Mouse (Mus musculus) stomach, embryonic 14.5 days (tissue): ENCODE measurements around the gene Nol4l. TPM values are rescaled to one million over a fixed set of nuclear protein-coding genes. Genes with fewer than 3 reads are reported as not detected.

ENCODE experiments used
- ATAC-seq: fragments of 200-750 bp; cut with Nextera tagmentation; 2 replicates; pipeline ENCODE4 v1.8.0; 2017; ENCODE audit warnings: low read depth, moderate TSS enrichment; ENCODE audit not compliant: insufficient number of reproducible peaks, insufficient read depth, low FRiP score
- H3K27ac ChIP-seq: fragments of 300-500 bp; sonication (generic); 2 replicates; pipeline ENCODE4 v1.5.1; 2014; ENCODE audit warnings: mild to moderate bottlenecking, low read length, moderate library complexity, mixed read lengths
- H3K27me3 ChIP-seq: fragments of 300-500 bp; sonication (generic); 2 replicates; pipeline ENCODE4 v1.6.1; 2014; ENCODE audit warnings: low read length, control low read depth, mixed read lengths; ENCODE audit not compliant: control insufficient read depth, insufficient read depth
- H3K36me3 ChIP-seq: fragments of 300-500 bp; sonication (generic); 2 replicates; pipeline ENCODE4 v1.6.1; 2014; ENCODE audit warnings: mild to moderate bottlenecking, control low read depth, low read length, moderate library complexity, mixed read lengths; ENCODE audit not compliant: control insufficient read depth, insufficient read depth
- H3K4me1 ChIP-seq: fragments of 300-500 bp; sonication (generic); 2 replicates; pipeline ENCODE4 v1.6.1; 2014; ENCODE audit warnings: low read length, control low read depth, mixed read lengths; ENCODE audit not compliant: control insufficient read depth, insufficient read depth
- H3K4me2 ChIP-seq: fragments of 300-500 bp; sonication (generic); replicated peaks from 2 replicates; pipeline ENCODE4 v1.6.1; 2014; ENCODE audit warnings: low read depth, low read length, control low read depth
- H3K4me3 ChIP-seq: fragments of 300-500 bp; sonication (generic); 2 replicates; pipeline ENCODE4 v1.5.1; 2014; ENCODE audit warnings: low read depth, low read length, control low read depth
- H3K9ac ChIP-seq: fragments of 300-500 bp; sonication (generic); replicated peaks from 2 replicates; pipeline ENCODE4 v1.6.1; 2014; ENCODE audit warnings: low read depth, mild to moderate bottlenecking, control low read depth, low read length, moderate library complexity, mixed read lengths
- H3K9me3 ChIP-seq: fragments of 300-500 bp; sonication (generic); 2 replicates; pipeline ENCODE4 v1.6.1; 2016; ENCODE audit warnings: low read depth, low read length, control low read depth; ENCODE audit not compliant: control insufficient read depth
- WGBS: fragments of 180-500 bp; shearing (Covaris S2); extraction: QIAGEN DNeasy Blood & Tissue Kit; methylation state at CpG from one replicate; pipeline ENCODE4 v1.1.7; 2014; 5-methylcytosine and 5-hydroxymethylcytosine counted together
- polyA plus RNA-seq: library from polyadenylated mRNA; unstranded; fragments of >200 nt; fragmentation: Nextera tagmentation; extraction: Ambion mirVana; gene quantifications from 2 replicates; pipeline ENCODE4 v1.2.1, GENCODE M21; 2014

Nol4l gene
- polyA plus RNA-seq, 1 experiment from 2014 or later = 17.7 TPM

GRCm38 (mm10) chr2:153437306-153437659, 92.5 kb downstream of the Nol4l start:
- Histone ChIP-seq H3K36me3 (peaks cover 3% of the 10 kb centered on the region), H3K9me3 (no peaks in the 10 kb centered on the region), H3K27me3 (no peaks in the 10 kb centered on the region), H3K4me1 (peaks cover 80% of the 10 kb centered on the region), H3K4me2 (peak overlapping the region; percentile 29), H3K9ac (0 out of 2 replicates have a peak overlapping the region, but pooled peaks have one; percentile 2), H3K4me3 (no peak overlapping the region), H3K27ac (peak overlapping the region; percentile 85)
- 33% methylated on average over 2 of the region's 2 CpGs for WGBS
- ATAC-seq = no peak

GRCm38 (mm10) chr2:153436641-153437305, 93.0 kb downstream of the Nol4l start:
- Histone ChIP-seq H3K4me1 (peaks cover 76% of the 10 kb centered on the region), H3K9me3 (no peaks in the 10 kb centered on the region), H3K9ac (0 out of 2 replicates have a peak overlapping the region, but pooled peaks have one; percentile 2), H3K4me2 (peak overlapping the region; percentile 29), H3K36me3 (peaks cover 6% of the 10 kb centered on the region), H3K4me3 (no peak overlapping the region), H3K27ac (peak overlapping the region; percentile 85), H3K27me3 (no peaks in the 10 kb centered on the region)
- WGBS = 17% methylated on average over 6 of the region's 6 CpGs
- ATAC-seq = peak; percentile 24; the same call in 1 of the 2 replicates

GRCm38 (mm10) chr2:153434880-153435831, 94.6 kb downstream of the Nol4l start:
- H3K36me3 ChIP-seq = peaks cover 17% of the 10 kb centered on the region
- H3K27me3 ChIP-seq = no peaks in the 10 kb centered on the region
- peak overlapping the region; percentile 85; the same call in 1 of the 2 replicates for H3K27ac ChIP-seq
- no peak overlapping the region for H3K9ac ChIP-seq
- H3K4me1 ChIP-seq = peaks cover 63% of the 10 kb centered on the region
- no peak overlapping the region for H3K4me2 ChIP-seq
- no peaks in the 10 kb centered on the region for H3K9me3 ChIP-seq
- 25% methylated on average over 9 of the region's 9 CpGs for WGBS
- no peak overlapping the region for H3K4me3 ChIP-seq
- ATAC-seq = peak; percentile 64; the same call in 1 of the 2 replicates

GRCm38 (mm10) chr2:153433859-153434258, 95.9 kb downstream of the Nol4l start:
- peaks cover 62% of the 10 kb centered on the region for H3K4me1 ChIP-seq
- peak overlapping the region; percentile 69 for H3K27ac ChIP-seq
- WGBS = 15% methylated on average over 3 of the region's 3 CpGs
- no peaks in the 10 kb centered on the region for H3K27me3 ChIP-seq
- ATAC-seq = no peak
- no peaks in the 10 kb centered on the region for H3K9me3 ChIP-seq
- peaks cover 20% of the 10 kb centered on the region for H3K36me3 ChIP-seq
- no peak overlapping the region for H3K9ac ChIP-seq
- H3K4me2 ChIP-seq = no peak overlapping the region
- no peak overlapping the region for H3K4me3 ChIP-seq

- Histone ChIP-seq H3K9me3 (no peaks in the 10 kb centered on the region), H3K9ac (no peak overlapping the region), H3K4me3 (no peak overlapping the region), H3K27ac (peak overlapping the region; percentile 44; the same call in 1 of the 2 replicates), H3K36me3 (peaks cover 20% of the 10 kb centered on the region), H3K4me1 (peaks cover 63% of the 10 kb centered on the region), H3K27me3 (no peaks in the 10 kb centered on the region), H3K4me2 (no peak overlapping the region)
- 21% methylated on average over 7 of the region's 7 CpGs for WGBS
- ATAC-seq = no peak
Observed at GRCm38 (mm10) chr2:153432492-153432891, 97.3 kb downstream of the Nol4l start.

- Histone ChIP-seq H3K4me2 (no peak overlapping the region), H3K36me3 (peaks cover 20% of the 10 kb centered on the region), H3K27ac (no peak overlapping the region), H3K27me3 (no peaks in the 10 kb centered on the region), H3K4me1 (peaks cover 59% of the 10 kb centered on the region), H3K9ac (no peak overlapping the region), H3K9me3 (no peaks in the 10 kb centered on the region), H3K4me3 (no peak overlapping the region)
- 85% methylated on average over 1 of the region's 1 CpGs for WGBS
- no peak for ATAC-seq
Observed at GRCm38 (mm10) chr2:153430571-153430970, 99.2 kb downstream of the Nol4l start.

- no peak for ATAC-seq
- Histone ChIP-seq H3K27ac (no peak overlapping the region), H3K36me3 (peaks cover 20% of the 10 kb centered on the region), H3K4me3 (no peak overlapping the region), H3K9me3 (no peaks in the 10 kb centered on the region), H3K9ac (no peak overlapping the region), H3K27me3 (no peaks in the 10 kb centered on the region), H3K4me2 (no peak overlapping the region), H3K4me1 (peaks cover 53% of the 10 kb centered on the region)
- WGBS = 66% methylated on average over 2 of the region's 2 CpGs
Observed at GRCm38 (mm10) chr2:153428485-153428884, 101.3 kb downstream of the Nol4l start.

GRCm38 (mm10) chr2:153426931-153427330, 102.8 kb downstream of the Nol4l start:
- H3K27ac ChIP-seq = peak overlapping the region; percentile 44; the same call in 1 of the 2 replicates
- WGBS = 6% methylated on average over 2 of the region's 2 CpGs
- H3K4me3 ChIP-seq = no peak overlapping the region
- no peak overlapping the region for H3K9ac ChIP-seq
- H3K4me1 ChIP-seq = peaks cover 44% of the 10 kb centered on the region
- H3K4me2 ChIP-seq = no peak overlapping the region
- peak; percentile 47; the same call in 1 of the 2 replicates for ATAC-seq
- H3K9me3 ChIP-seq = no peaks in the 10 kb centered on the region
- H3K27me3 ChIP-seq = no peaks in the 10 kb centered on the region
- peaks cover 19% of the 10 kb centered on the region for H3K36me3 ChIP-seq
